Mouse (Mus musculus) heart, postnatal 36 days (tissue): ENCODE data around the gene Stk16. TPM values are rescaled to one million over a fixed set of nuclear protein-coding genes. Genes with fewer than 3 reads are reported as not detected.

ENCODE experiments used
- DNase-seq, 2 experiments: peaks; one replicate each; pipeline ENCODE4 v3.0.0; 2021 to 2022
- intact Hi-C: fragments of 180-260 bp; cut with DNase I; formaldehyde crosslinking; loops from one replicate; pipeline ENCODE4 v1.15.1; 2025
- total RNA-seq, 2 experiments: library from RNA; stranded (reverse); gene quantifications; 2 replicates each; pipeline ENCODE4 v1.2.3; 2021

Gene Stk16
- 10 to 100 TPM; 38.1 to 41.0 TPM for total RNA-seq

- intact Hi-C loops, result loop anchor here (5.0 kb wide), 1 partner anchor 107 kb away; the partner anchor contains the start of gene Dnpep
- peak; percentile 97 for DNase-seq
Measured at GRCm38 (mm10) chr1:75210136-75211087, at the start of gene Stk16, which contains the start of gene Glb1l. Stk16 (plus strand) TSS chr1:75210838. Glb1l (minus strand) TSS chr1:75210813.

GRCm38 (mm10) chr1:75168093-75168471, 42.6 kb upstream of the Stk16 start:
- DNase-seq, result no peak
- intact Hi-C loops, result loop anchor here (1.0 to 5.0 kb wide), 3 partner anchors 23 to 69 kb away; partner anchors contain the start of gene Dnajb2

GRCm38 (mm10) chr1:75168472-75169464, 41.9 kb upstream of the Stk16 start, which contains the start of gene Zfand2b:
Zfand2b (plus strand) TSS chr1:75168646.
- intact Hi-C loops, result loop anchor here (1.0 to 5.0 kb wide), 3 partner anchors 22 to 69 kb away; partner anchors contain the start of gene Dnajb2

GRCm38 (mm10) chr1:75179334-75180104, 31.1 kb upstream of the Stk16 start:
- peak; percentile 39 to 55 for DNase-seq

More at GRCm38 (mm10) chr1:75168472-75169464, 41.9 kb upstream of the Stk16 start, which contains the start of gene Zfand2b:
- DNase-seq, result peak; percentile 97

GRCm38 (mm10) chr1:75180105-75180590, 30.5 kb upstream of the Stk16 start, which contains the start of gene Abcb6:
Abcb6 (minus strand) TSS chr1:75180392.
- intact Hi-C loops, result loop anchor here (5.0 kb wide), 1 partner anchor 72 kb away; no protein-coding TSS in a partner anchor

More at GRCm38 (mm10) chr1:75179334-75180104, 31.1 kb upstream of the Stk16 start:
- intact Hi-C loops, result loop anchor here (5.0 kb wide), 1 partner anchor 73 kb away; no protein-coding TSS in a partner anchor

GRCm38 (mm10) chr1:75180741-75181140, 29.9 kb upstream of the Stk16 start:
- intact Hi-C loops, result loop anchor here (5.0 kb wide), 1 partner anchor 72 kb away; no protein-coding TSS in a partner anchor
- no peak for DNase-seq

More at GRCm38 (mm10) chr1:75180105-75180590, 30.5 kb upstream of the Stk16 start, which contains the start of gene Abcb6:
- peak; percentile 83 to 86 for DNase-seq

GRCm38 (mm10) chr1:75181377-75181870, 29.2 kb upstream of the Stk16 start:
- intact Hi-C loops, result loop anchor here (5.0 kb wide), 1 partner anchor 71 kb away; no protein-coding TSS in a partner anchor
- no peak for DNase-seq

- DNase-seq, result no peak
- intact Hi-C loops, result loop anchor here (5.0 kb wide), 1 partner anchor 70 kb away; no protein-coding TSS in a partner anchor
Measured at GRCm38 (mm10) chr1:75182160-75182559, 28.5 kb upstream of the Stk16 start.

- DNase-seq, result no peak
- intact Hi-C loops, result no loop called here
Measured at GRCm38 (mm10) chr1:75185495-75185894, 25.1 kb upstream of the Stk16 start.

GRCm38 (mm10) chr1:75187126-75187525, 23.5 kb upstream of the Stk16 start:
- intact Hi-C loops, result no loop called here
- DNase-seq, result no peak

- intact Hi-C loops, result no loop called here
- no peak for DNase-seq
Measured at GRCm38 (mm10) chr1:75187914-75188483, 22.6 kb upstream of the Stk16 start.

- intact Hi-C loops, result loop anchor here (2.0 to 5.0 kb wide), 2 partner anchors 22 to 127 kb away; partner anchors contain the start of genes Dnpep and Zfand2b
- DNase-seq, result no peak
Measured at GRCm38 (mm10) chr1:75190577-75190976, 20.1 kb upstream of the Stk16 start.

GRCm38 (mm10) chr1:75191258-75191621, 19.4 kb upstream of the Stk16 start:
- intact Hi-C loops, result loop anchor here (2.0 to 5.0 kb wide), 2 partner anchors 22 to 126 kb away; partner anchors contain the start of genes Dnpep and Zfand2b
- no peak for DNase-seq

- intact Hi-C loops, result loop anchor here (1.0 to 5.0 kb wide), 3 partner anchors 17 to 125 kb away; partner anchors contain the start of genes Dnpep and Zfand2b
- peak; percentile 89 to 92 for DNase-seq
Measured at GRCm38 (mm10) chr1:75191622-75192402, 18.8 kb upstream of the Stk16 start, which contains the start of the genes Ankzf1 and Atg9a. Ankzf1 (plus strand) TSS chr1:75192151. Atg9a (minus strand) TSS chr1:75192196.

GRCm38 (mm10) chr1:75192452-75192851, 18.2 kb upstream of the Stk16 start:
- intact Hi-C loops, result loop anchor here (1.0 to 5.0 kb wide), 2 partner anchors 17 to 125 kb away; partner anchors contain the start of gene Dnpep
- peak in 1 of 2 experiments; percentile 32 for DNase-seq

- no peak for DNase-seq
- intact Hi-C loops, result no loop called here
Measured at GRCm38 (mm10) chr1:75201236-75201635, 9.4 kb upstream of the Stk16 start.
